9 mouse cellular contexts compared by ENCODE assay signal in genomic region chr13:30985275-30985597, GRCm38 (mm10). TPM values are rescaled to one million over a fixed set of nuclear protein-coding genes. Genes with fewer than 3 reads are reported as not detected.
DNase-seq lines count a peak whose midpoint lies in the region; ATAC-seq lines count a peak whose summit lies in the region.
"Had no signal": no experiment of that assay in that cellular context is flagged by ENCODE, and none has a peak within 500 bp of the region (broad histone marks: within the 10 kb centered on the region; RNA-seq: fewer than 3 reads in every experiment).

No protein-coding gene starts in this region.

- intact Hi-C loops in gastrocnemius, postnatal 36 days (cut with DNase I) = no loop called here

- no peaks in the 10 kb centered on the region for H3K9me3 ChIP-seq in megakaryocyte, embryonic 14.5 days
- H3K9me3 ChIP-seq in forebrain, embryonic 15.5 days = no peaks in the 10 kb centered on the region
- H3K9me3 ChIP-seq in liver, embryonic 11.5 days (ENCODE audit: control insufficient read depth, low read length) = no peaks in the 10 kb centered on the region
- no peaks in the 10 kb centered on the region for H3K9me3 ChIP-seq in stomach, embryonic 16.5 days (replicated peaks; ENCODE audit: control insufficient read depth, low read length)

- peak overlapping the region; percentile 91 for H3K4me3 ChIP-seq in megakaryocyte, embryonic 14.5 days (replicated peaks)
- peak overlapping the region; percentile 32 for H3K4me3 ChIP-seq in forebrain, embryonic 15.5 days
- H3K4me3 ChIP-seq in liver, embryonic 11.5 days (ENCODE audit: low read depth, low read length) = peak overlapping the region; percentile 33
- H3K4me3 ChIP-seq in stomach, embryonic 16.5 days (replicated peaks; ENCODE audit: low read length) = peak overlapping the region; percentile 45

- no peak overlapping the region for H3K27ac ChIP-seq in forebrain, embryonic 15.5 days (replicated peaks)
- H3K27ac ChIP-seq in liver, embryonic 11.5 days (ENCODE audit: low read depth, low read length) = no peak overlapping the region
- H3K27ac ChIP-seq in stomach, embryonic 16.5 days (ENCODE audit: low read length) = peak overlapping the region; percentile 83

- H3K4me1 ChIP-seq in megakaryocyte, embryonic 14.5 days = peaks cover 23% of the 10 kb centered on the region
- H3K4me1 ChIP-seq in forebrain, embryonic 15.5 days = peaks cover 13% of the 10 kb centered on the region
- H3K4me1 ChIP-seq in liver, embryonic 11.5 days (replicated peaks; ENCODE audit: control insufficient read depth, insufficient read depth, low read length) = no peaks in the 10 kb centered on the region
- peaks cover 10% of the 10 kb centered on the region; the same call in 1 of the 2 replicates for H3K4me1 ChIP-seq in stomach, embryonic 16.5 days (ENCODE audit: control insufficient read depth, insufficient read depth, low read length)

- ATAC-seq in megakaryocyte, adult 5-6 weeks (ENCODE audit: poor library complexity, severe bottlenecking) = no peak
- ATAC-seq in forebrain, embryonic 15.5 days (replicated peaks) = peak; percentile 41; the same call in 1 of the 2 replicates
- ATAC-seq in liver, embryonic 11.5 days (replicated peaks; ENCODE audit: low FRiP score) = no peak
- no peak for ATAC-seq in stomach, embryonic 16.5 days (ENCODE audit: insufficient read depth, low FRiP score)

- H3K9ac ChIP-seq in forebrain, embryonic 15.5 days (replicated peaks) = peak overlapping the region; percentile 30
- no peak overlapping the region for H3K9ac ChIP-seq in liver, embryonic 11.5 days (ENCODE audit: low read depth, low read length)
- peak overlapping the region; percentile 71 for H3K9ac ChIP-seq in stomach, embryonic 16.5 days (ENCODE audit: low read length)

- 15% methylated on average over 13 of the region's 13 CpGs for WGBS in forebrain, embryonic 15.5 days
- 20% methylated on average over 13 of the region's 13 CpGs for WGBS in liver, embryonic 11.5 days
- WGBS in stomach, embryonic 16.5 days = 16% methylated on average over 13 of the region's 13 CpGs

- no peaks in the 10 kb centered on the region for H3K36me3 ChIP-seq in megakaryocyte, embryonic 14.5 days (replicated peaks; ENCODE audit: low read length)
- H3K36me3 ChIP-seq in forebrain, embryonic 15.5 days = no peaks in the 10 kb centered on the region
- H3K36me3 ChIP-seq in liver, embryonic 11.5 days (ENCODE audit: control insufficient read depth, insufficient read depth, low read length) = no peaks in the 10 kb centered on the region
- H3K36me3 ChIP-seq in stomach, embryonic 16.5 days (ENCODE audit: control insufficient read depth, insufficient read depth, low read length) = no peaks in the 10 kb centered on the region

- no peak for DNase-seq in liver, embryonic 11.5 days (ENCODE audit: low spot score)
- DNase-seq in gastrocnemius, postnatal 36 days = no peak
- DNase-seq in thymus, adult 18-20 months = no peak

- peaks cover 39% of the 10 kb centered on the region for H3K27me3 ChIP-seq in megakaryocyte, embryonic 14.5 days (replicated peaks)
- H3K27me3 ChIP-seq in forebrain, embryonic 15.5 days = peaks cover 11% of the 10 kb centered on the region; the same call in 1 of the 2 replicates
- peaks cover 9% of the 10 kb centered on the region for H3K27me3 ChIP-seq in liver, embryonic 11.5 days (replicated peaks; ENCODE audit: control insufficient read depth, insufficient read depth, low read length)
- no peaks in the 10 kb centered on the region for H3K27me3 ChIP-seq in stomach, embryonic 16.5 days (ENCODE audit: control insufficient read depth, insufficient read depth, low read length)

- peak overlapping the region; percentile 52 for H3K4me2 ChIP-seq in forebrain, embryonic 15.5 days (replicated peaks)
- H3K4me2 ChIP-seq in liver, embryonic 11.5 days = peak overlapping the region; percentile 72
- peak overlapping the region; percentile 79 for H3K4me2 ChIP-seq in stomach, embryonic 16.5 days (ENCODE audit: low read depth, low read length)

RNA-seq across cellular contexts. Expression of gene Gm5447, which starts 11.2 kb away (rescaled TPM):
- polyA plus RNA-seq in megakaryocyte, embryonic 14.5 days (2012; ENCODE audit: insufficient read depth, low replicate concordance) = not detected in 2 replicates
- total RNA-seq in megakaryocyte, adult 5-6 weeks (2015) = 0.07 TPM in 1 of 2 replicates, not detected in the other
- total RNA-seq in megakaryocyte, adult 5-6 weeks (2017) = 0.59 TPM in 1 of 2 replicates, not detected in the other
- polyA plus RNA-seq in forebrain, embryonic 15.5 days (2015; fragmentation: Nextera tagmentation; extraction: Ambion mirVana) = 0.09 TPM in 1 of 2 replicates, not detected in the other
- not detected in 2 replicates for polyA plus RNA-seq in liver, embryonic 11.5 days (2014; fragmentation: Nextera tagmentation; extraction: Ambion mirVana)
- polyA plus RNA-seq in stomach, embryonic 16.5 days (2015; fragmentation: Nextera tagmentation; extraction: Ambion mirVana) = 0.08 TPM in 1 of 2 replicates, not detected in the other
- total RNA-seq in gastrocnemius, postnatal 36 days (2021) = not detected
- total RNA-seq: adrenal gland, postnatal 14 days had no signal
- polyA plus RNA-seq: large intestine, adult 2 months had no signal

RNA-seq across cellular contexts. Expression of gene Exoc2, which starts 11.3 kb away (rescaled TPM):
- polyA plus RNA-seq in megakaryocyte, embryonic 14.5 days (2012; ENCODE audit: insufficient read depth, low replicate concordance) = 1.8 and 3.9 TPM in 2 replicates
- 51.4 and 59.8 TPM in 2 replicates for total RNA-seq in megakaryocyte, adult 5-6 weeks (2015)
- 51.5 and 53.6 TPM in 2 replicates for total RNA-seq in megakaryocyte, adult 5-6 weeks (2017)
- 55.8 and 56.4 TPM in 2 replicates for polyA plus RNA-seq in forebrain, embryonic 15.5 days (2015; fragmentation: Nextera tagmentation; extraction: Ambion mirVana)
- 28.4 and 32.9 TPM in 2 replicates for polyA plus RNA-seq in liver, embryonic 11.5 days (2014; fragmentation: Nextera tagmentation; extraction: Ambion mirVana)
- 28.8 and 29.1 TPM in 2 replicates for polyA plus RNA-seq in stomach, embryonic 16.5 days (2015; fragmentation: Nextera tagmentation; extraction: Ambion mirVana)
- total RNA-seq in gastrocnemius, postnatal 36 days (2021) = 10 to 100 TPM; 11.7 to 12.9 TPM

RNA-seq across cellular contexts. Expression of gene Hus1b, which starts 37.7 kb away (rescaled TPM):
- polyA plus RNA-seq in megakaryocyte, embryonic 14.5 days (2012; ENCODE audit: insufficient read depth, low replicate concordance) = not detected in 2 replicates
- total RNA-seq in megakaryocyte, adult 5-6 weeks (2015) = 0.65 and 0.98 TPM in 2 replicates
- 0.98 and 1.3 TPM in 2 replicates for total RNA-seq in megakaryocyte, adult 5-6 weeks (2017)
- not detected in 2 replicates for polyA plus RNA-seq in forebrain, embryonic 15.5 days (2015; fragmentation: Nextera tagmentation; extraction: Ambion mirVana)
- 0.21 TPM in 1 of 2 replicates, not detected in the other for polyA plus RNA-seq in liver, embryonic 11.5 days (2014; fragmentation: Nextera tagmentation; extraction: Ambion mirVana)
- not detected in 2 replicates for polyA plus RNA-seq in stomach, embryonic 16.5 days (2015; fragmentation: Nextera tagmentation; extraction: Ambion mirVana)
- total RNA-seq in gastrocnemius, postnatal 36 days (2021) = under 1 TPM in 1 of 2 experiments, not detected in 1; 0.36 TPM

Comparison
In these comparisons a context has a peak if more than half of its experiments do, and no peak if none do; other contexts are left out.
1. H3K4me3 ChIP-seq: peak in every context shown above with its lines; median percentile 91 in megakaryocyte, embryonic 14.5 days; 45 in stomach, embryonic 16.5 days; 33 in liver, embryonic 11.5 days; 32 in forebrain, embryonic 15.5 days.